Mouse (Mus musculus): Measurements from ENCODE around the gene Hnf4a.

DNA sequence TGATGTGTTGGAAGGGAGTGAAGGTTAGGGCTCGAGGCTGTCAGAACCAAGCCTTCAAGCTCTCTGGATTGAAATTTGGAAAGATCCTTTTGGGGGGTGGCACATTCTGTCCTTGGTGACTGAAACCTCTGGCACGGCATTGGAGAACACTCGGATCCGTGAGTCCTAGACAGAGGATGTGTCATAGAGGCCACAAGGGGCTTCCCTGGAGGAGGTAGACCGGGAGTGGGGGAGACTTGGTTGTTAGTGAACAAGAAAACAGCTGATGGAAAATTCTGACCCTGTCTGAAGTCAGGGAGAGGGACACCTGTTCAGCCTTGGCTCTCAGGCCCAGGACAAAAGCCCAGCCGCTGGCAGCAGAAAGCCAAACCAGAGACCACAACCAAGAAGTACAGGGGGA is 48.4 kb downstream of the Hnf4a start:
- TF ChIP-seq POLR2A (IDR thresholded peaks at IDR 0.05; ENCODE audit: borderline replicate concordance, extremely low read depth, insufficient read depth, insufficient read length, poor library complexity, severe bottlenecking) (no peak), CTCF (IDR thresholded peaks at IDR 0.05; ENCODE audit: borderline replicate concordance, extremely low read depth, insufficient read depth, insufficient read length) (no peak)
